In the genomic region with DNA sequence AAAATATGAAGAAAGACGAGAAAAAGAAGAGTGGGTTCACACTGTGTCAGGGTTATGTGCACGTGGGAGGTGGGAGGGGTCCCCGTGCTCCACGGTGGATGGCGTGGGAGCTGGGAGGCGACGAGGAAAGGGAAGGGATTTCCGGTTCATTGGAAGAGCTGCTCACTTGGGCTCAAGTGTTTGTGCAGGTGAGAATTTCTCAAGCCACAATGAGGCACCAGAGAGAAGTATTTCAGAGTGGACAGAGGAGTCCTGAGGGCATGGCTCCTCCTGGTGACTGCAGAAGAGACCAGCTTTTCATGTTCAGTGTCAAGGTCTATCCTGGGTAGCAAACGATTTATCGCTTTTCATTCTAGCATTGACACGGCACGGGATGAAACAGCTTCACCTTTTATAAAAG, we compare ENCODE assay signal across 16 mouse cellular contexts.
DNase-seq lines count a peak whose midpoint lies in the region; ATAC-seq and TF ChIP-seq lines count a peak whose summit lies in the region.
"Had no signal": no experiment of that assay in that cellular context is flagged by ENCODE, and none has a peak within 500 bp of the region (broad histone marks: within the 10 kb centered on the region; RNA-seq: fewer than 3 reads in every experiment).

No protein-coding gene starts in this region.

- peak; percentile 41 for TF ChIP-seq CTCF in gastrocnemius, adult 2 months (IDR thresholded peaks at IDR 0.05)
- TF ChIP-seq CTCF in kidney, adult 2 months (conservative IDR thresholded peaks at IDR 0.05; ENCODE audit: insufficient read depth, insufficient read length, low read depth, low read length), result no peak

- H3K4me3 ChIP-seq in gastrocnemius, adult 2 months, result no peak overlapping the region
- H3K4me3 ChIP-seq in kidney, adult 2 months (ENCODE audit: insufficient read depth, low read depth, low read length), result no peak overlapping the region
- no peak overlapping the region for H3K4me3 ChIP-seq in embryonic facial prominence, embryonic 10.5 days
- H3K4me3 ChIP-seq: forebrain, embryonic 12.5 days; heart, embryonic 13.5 days; limb, embryonic 15.5 days had no signal

- WGBS in kidney, adult 2 months, result 58% methylated on average over 12 of the region's 12 CpGs
- 75% methylated on average over 12 of the region's 12 CpGs for WGBS in embryonic facial prominence, embryonic 10.5 days

- H3K27me3 ChIP-seq in kidney, adult 2 months (replicated peaks; ENCODE audit: control insufficient read depth, insufficient read depth, low read length), result no peaks in the 10 kb centered on the region
- peaks cover 52% of the 10 kb centered on the region for H3K27me3 ChIP-seq in embryonic facial prominence, embryonic 10.5 days (replicated peaks; ENCODE audit: low read depth, poor library complexity, severe bottlenecking)

- ATAC-seq in granulocyte monocyte progenitor cell, adult 5-6 weeks (replicated peaks; ENCODE audit: poor library complexity, severe bottlenecking), result no peak
- ATAC-seq: intestine, embryonic 16.5 days; midbrain, embryonic 16.5 days had no signal

- H3K36me3 ChIP-seq in kidney, adult 2 months (ENCODE audit: control insufficient read depth, insufficient read depth, low read length), result no peaks in the 10 kb centered on the region
- H3K36me3 ChIP-seq in embryonic facial prominence, embryonic 10.5 days (replicated peaks), result no peaks in the 10 kb centered on the region
- H3K36me3 ChIP-seq: forebrain, embryonic 12.5 days; heart, embryonic 13.5 days; limb, embryonic 15.5 days had no signal

- intact Hi-C loops in gastrocnemius, adult 2 months (cut with DNase I), result no loop called here

- H3K4me1 ChIP-seq in kidney, adult 2 months (ENCODE audit: control insufficient read depth, insufficient read depth, low read length), result peaks cover 8% of the 10 kb centered on the region
- peaks cover 37% of the 10 kb centered on the region for H3K4me1 ChIP-seq in embryonic facial prominence, embryonic 10.5 days

- TF ChIP-seq POLR2A in kidney, adult 2 months (IDR thresholded peaks at IDR 0.05; ENCODE audit: low read depth, low read length), result no peak

- H3K27ac ChIP-seq in gastrocnemius, adult 2 months, result peak overlapping the region; percentile 82
- no peak overlapping the region for H3K27ac ChIP-seq in kidney, adult 2 months (ENCODE audit: insufficient read depth, low read depth, low read length)
- 0 out of 2 replicates have a peak overlapping the region, but pooled peaks have one; percentile 35 for H3K27ac ChIP-seq in embryonic facial prominence, embryonic 10.5 days (replicated peaks)
- H3K27ac ChIP-seq: forebrain, embryonic 12.5 days; heart, embryonic 13.5 days; limb, embryonic 15.5 days had no signal

- H3K9me3 ChIP-seq in embryonic facial prominence, embryonic 10.5 days, result no peaks in the 10 kb centered on the region
- H3K9me3 ChIP-seq: forebrain, embryonic 12.5 days; heart, embryonic 13.5 days; limb, embryonic 15.5 days had no signal

- DNase-seq in gastrocnemius, adult 2 months, result no peak
- no peak for DNase-seq in gastrocnemius, postnatal 4 days (ENCODE audit: low spot score in 2 of 2)
- peak; percentile 9 for DNase-seq in kidney, adult 2 months
- DNase-seq in kidney, adult 11 months, result no peak
- DNase-seq in lung, adult 18-20 months, result peak; percentile 33 to 55
- DNase-seq in lung, postnatal 10 days, result no peak
- no peak for DNase-seq in embryonic facial prominence, embryonic 10.5 days (ENCODE audit: low spot score)
- DNase-seq: cerebellum, adult 18-20 months; right cerebral cortex, postnatal 14 days; thymus, postnatal 36 days had no signal

Comparison
In these comparisons a context has a peak if more than half of its experiments do, and no peak if none do; other contexts are left out.
1. DNase-seq: peak in kidney, adult 2 months (single experiment) and lung, adult 18-20 months (2 of 2); none in gastrocnemius, adult 2 months (single experiment), gastrocnemius, postnatal 4 days (0 of 2), kidney, adult 11 months (single experiment), lung, postnatal 10 days (single experiment) and embryonic facial prominence, embryonic 10.5 days (single experiment).